Mouse (Mus musculus) hindbrain, embryonic 15.5 days (tissue): ENCODE measurements around the gene Sclt1. TPM values are rescaled to one million over a fixed set of nuclear protein-coding genes. Genes with fewer than 3 reads are reported as not detected.
A peak's percentile ranks its signal among the peaks of the same experiment; 100 is the strongest.
"Not testable (repeated sequence)": the region's sequence is repeated elsewhere in the genome, so short reads cannot be mapped to it uniquely, and the experiment has no call there.

Experiments used
- ATAC-seq: fragments of 200-750 bp; cut with Nextera tagmentation; 2 replicates; pipeline ENCODE4 v1.8.0; 2017; ENCODE audit warnings: low read depth, moderate number of reproducible peaks, moderate TSS enrichment; ENCODE audit not compliant: low FRiP score
- H3K27ac ChIP-seq: fragments of 300-500 bp; sonication (generic); replicated peaks from 2 replicates; pipeline ENCODE4 v1.5.1; 2015; ENCODE audit warnings: mild to moderate bottlenecking, inconsistent platforms
- H3K27me3 ChIP-seq: fragments of 300-500 bp; sonication (generic); 2 replicates; pipeline ENCODE4 v1.6.1; 2015; ENCODE audit warnings: control low read depth, inconsistent platforms
- H3K36me3 ChIP-seq: fragments of 300-500 bp; sonication (generic); 2 replicates; pipeline ENCODE4 v1.6.1; 2015; ENCODE audit warnings: control low read depth, inconsistent platforms
- H3K4me1 ChIP-seq: fragments of 300-500 bp; sonication (generic); replicated peaks from 2 replicates; pipeline ENCODE4 v1.6.1; 2015; ENCODE audit warnings: control low read depth, inconsistent platforms
- H3K4me2 ChIP-seq: fragments of 300-500 bp; sonication (generic); 2 replicates; pipeline ENCODE4 v1.6.1; 2015; ENCODE audit warnings: moderate library complexity, mild to moderate bottlenecking, inconsistent platforms
- H3K4me3 ChIP-seq: fragments of 300-500 bp; sonication (generic); 2 replicates; pipeline ENCODE4 v1.5.1; 2015; ENCODE audit warnings: mild to moderate bottlenecking, inconsistent platforms
- H3K9ac ChIP-seq: fragments of 300-500 bp; sonication (generic); 2 replicates; pipeline ENCODE4 v1.6.1; 2015; ENCODE audit warnings: inconsistent platforms
- H3K9me3 ChIP-seq: fragments of 300-500 bp; sonication (generic); 2 replicates; pipeline ENCODE4 v1.6.1; 2016; ENCODE audit warnings: control low read depth, inconsistent platforms
- WGBS: fragments of 180-500 bp; shearing (Covaris S2); methylation state at CpG from one replicate; pipeline ENCODE4 v1.1.7; 2015; 5-methylcytosine and 5-hydroxymethylcytosine counted together
- polyA plus RNA-seq: library from polyadenylated mRNA; unstranded; fragments of >200 nt; fragmentation: Nextera tagmentation; extraction: Ambion mirVana; gene quantifications from 2 replicates; pipeline ENCODE4 v1.2.1, GENCODE M21; 2015

Sclt1 gene
- polyA plus RNA-seq = 18.7 and 19.4 TPM in 2 replicates

- H3K4me3 ChIP-seq = peak within 1 kb of the TSS; percentile 82
- no peaks in the 10 kb centered on the region for H3K36me3 ChIP-seq
- no peaks in the 10 kb centered on the region for H3K9me3 ChIP-seq
- under 1% methylated on average over 57 of the region's 66 CpGs for WGBS
- peaks cover 26% of the 10 kb centered on the region for H3K4me1 ChIP-seq
- peak; percentile 100 for ATAC-seq
- peak within 1 kb of the TSS; percentile 94 for H3K27ac ChIP-seq
- H3K9ac ChIP-seq = peak within 1 kb of the TSS; percentile 87
- peak within 1 kb of the TSS; percentile 76 for H3K4me2 ChIP-seq
- H3K27me3 ChIP-seq = no peaks in the 10 kb centered on the region
Measured at GRCm38 (mm10) chr3:41742278-41742934, at the start of gene Sclt1, which contains the start of gene D3Ertd751e. Gene Sclt1 (minus strand): TSS chr3:41742514. Gene D3Ertd751e (plus strand): TSS chr3:41742611.

GRCm38 (mm10) chr3:41762091-41762490 is 19.8 kb upstream of the Sclt1 start:
- Histone ChIP-seq H3K9ac (no peak overlapping the region), H3K4me3 (no peak overlapping the region), H3K4me2 (no peak overlapping the region), H3K9me3 (no peaks in the 10 kb centered on the region), H3K4me1 (no peaks in the 10 kb centered on the region), H3K36me3 (no peaks in the 10 kb centered on the region), H3K27me3 (no peaks in the 10 kb centered on the region), H3K27ac (no peak overlapping the region)
- WGBS = 93% methylated on average over 3 of the region's 3 CpGs
- ATAC-seq = no peak

- no peaks in the 10 kb centered on the region for H3K36me3 ChIP-seq
- H3K4me2 ChIP-seq = no peak overlapping the region
- H3K27me3 ChIP-seq = no peaks in the 10 kb centered on the region
- no peak for ATAC-seq
- H3K9me3 ChIP-seq = no peaks in the 10 kb centered on the region
- H3K27ac ChIP-seq = no peak overlapping the region
- H3K4me3 ChIP-seq = no peak overlapping the region
- 86% methylated on average over 2 of the region's 2 CpGs for WGBS
- no peak overlapping the region for H3K9ac ChIP-seq
- H3K4me1 ChIP-seq = no peaks in the 10 kb centered on the region
Measured at GRCm38 (mm10) chr3:41754556-41754955, 12.2 kb upstream of the Sclt1 start.

GRCm38 (mm10) chr3:41743436-41743835 is 1.1 kb upstream of the Sclt1 start:
- Histone ChIP-seq H3K36me3 (no peaks in the 10 kb centered on the region), H3K27ac (peak overlapping the region; percentile 94), H3K27me3 (no peaks in the 10 kb centered on the region), H3K4me3 (peak overlapping the region; percentile 82), H3K9me3 (no peaks in the 10 kb centered on the region), H3K4me1 (peaks cover 26% of the 10 kb centered on the region), H3K4me2 (peak overlapping the region; percentile 76), H3K9ac (peak overlapping the region; percentile 61; the same call in 1 of the 2 replicates)
- no peak for ATAC-seq
- 34% methylated on average over 6 of the region's 6 CpGs for WGBS

- WGBS = under 1% methylated on average over 39 of the region's 39 CpGs
Measured at GRCm38 (mm10) chr3:41741601-41742277, 575 bp downstream of the Sclt1 start.

GRCm38 (mm10) chr3:41695681-41696080 is 46.6 kb downstream of the Sclt1 start:
- Histone ChIP-seq H3K9me3 (no peaks in the 10 kb centered on the region), H3K27ac (no peak overlapping the region), H3K4me1 (no peaks in the 10 kb centered on the region), H3K4me2 (no peak overlapping the region), H3K9ac (no peak overlapping the region), H3K27me3 (no peaks in the 10 kb centered on the region), H3K36me3 (peaks cover 19% of the 10 kb centered on the region), H3K4me3 (no peak overlapping the region)
- 71% methylated on average over 1 of the region's 1 CpGs for WGBS
- no peak for ATAC-seq

More at GRCm38 (mm10) chr3:41741601-41742277, 575 bp downstream of the Sclt1 start:
- peak overlapping the region; percentile 82 for H3K4me3 ChIP-seq
- H3K27ac ChIP-seq = peak overlapping the region; percentile 94
- H3K36me3 ChIP-seq = no peaks in the 10 kb centered on the region
- H3K9me3 ChIP-seq = no peaks in the 10 kb centered on the region
- peak overlapping the region; percentile 68 for H3K4me2 ChIP-seq
- no peak for ATAC-seq
- no peaks in the 10 kb centered on the region for H3K27me3 ChIP-seq
- H3K9ac ChIP-seq = peak overlapping the region; percentile 87
- peaks cover 26% of the 10 kb centered on the region for H3K4me1 ChIP-seq

GRCm38 (mm10) chr3:41692440-41693142 is 49.7 kb downstream of the Sclt1 start:
- 0 out of 2 replicates have a peak, but pooled peaks cover under 1% of the 10 kb centered on the region for H3K36me3 ChIP-seq
- no peak overlapping the region for H3K4me2 ChIP-seq
- H3K9me3 ChIP-seq = no peaks in the 10 kb centered on the region
- H3K4me1 ChIP-seq = no peaks in the 10 kb centered on the region
- ATAC-seq = no peak
- H3K9ac ChIP-seq = no peak overlapping the region
- H3K27me3 ChIP-seq = no peaks in the 10 kb centered on the region
- WGBS = 97% methylated on average over 4 of the region's 4 CpGs
- no peak overlapping the region for H3K27ac ChIP-seq
- no peak overlapping the region for H3K4me3 ChIP-seq

- H3K4me1 ChIP-seq, H3K9ac ChIP-seq, H3K4me3 ChIP-seq, H3K27ac ChIP-seq, H3K9me3 ChIP-seq, H3K36me3 ChIP-seq, H3K4me2 ChIP-seq, H3K27me3 ChIP-seq, ATAC-seq: not testable (repeated sequence)
- WGBS = 93% methylated on average over 13 of the region's 13 CpGs
Measured at GRCm38 (mm10) chr3:41690114-41690640, 52.1 kb downstream of the Sclt1 start.

GRCm38 (mm10) chr3:41686396-41686795 is 55.9 kb downstream of the Sclt1 start:
- H3K9ac ChIP-seq = no peak overlapping the region
- H3K9me3 ChIP-seq = no peaks in the 10 kb centered on the region
- H3K4me3 ChIP-seq = no peak overlapping the region
- no peak overlapping the region for H3K27ac ChIP-seq
- H3K4me2 ChIP-seq = no peak overlapping the region
- WGBS = 90% methylated on average over 2 of the region's 2 CpGs
- H3K36me3 ChIP-seq = peaks cover 4% of the 10 kb centered on the region; the same call in 1 of the 2 replicates
- H3K27me3 ChIP-seq = no peaks in the 10 kb centered on the region
- no peaks in the 10 kb centered on the region for H3K4me1 ChIP-seq
- no peak for ATAC-seq

- no peak overlapping the region for H3K27ac ChIP-seq
- H3K9ac ChIP-seq = no peak overlapping the region
- no peak for ATAC-seq
- no peaks in the 10 kb centered on the region for H3K27me3 ChIP-seq
- no peak overlapping the region for H3K4me2 ChIP-seq
- peaks cover 8% of the 10 kb centered on the region for H3K36me3 ChIP-seq
- H3K9me3 ChIP-seq = no peaks in the 10 kb centered on the region
- no peak overlapping the region for H3K4me3 ChIP-seq
- 90% methylated on average over 4 of the region's 4 CpGs for WGBS
- no peaks in the 10 kb centered on the region for H3K4me1 ChIP-seq
Measured at GRCm38 (mm10) chr3:41682084-41682483, 60.2 kb downstream of the Sclt1 start.

- Histone ChIP-seq H3K4me1 (no peaks in the 10 kb centered on the region), H3K9ac (no peak overlapping the region), H3K4me3 (no peak overlapping the region), H3K9me3 (no peaks in the 10 kb centered on the region), H3K36me3 (peaks cover 11% of the 10 kb centered on the region), H3K4me2 (no peak overlapping the region), H3K27me3 (no peaks in the 10 kb centered on the region), H3K27ac (no peak overlapping the region)
- WGBS = 92% methylated on average over 2 of the region's 2 CpGs
- no peak for ATAC-seq
Measured at GRCm38 (mm10) chr3:41676648-41677047, 65.7 kb downstream of the Sclt1 start.

GRCm38 (mm10) chr3:41674778-41675177 is 67.5 kb downstream of the Sclt1 start:
- H3K4me3 ChIP-seq = no peak overlapping the region
- H3K4me2 ChIP-seq = no peak overlapping the region
- ATAC-seq = no peak
- H3K9ac ChIP-seq = no peak overlapping the region
- no peak overlapping the region for H3K27ac ChIP-seq
- no peaks in the 10 kb centered on the region for H3K27me3 ChIP-seq
- peaks cover 17% of the 10 kb centered on the region for H3K36me3 ChIP-seq
- H3K4me1 ChIP-seq = no peaks in the 10 kb centered on the region
- H3K9me3 ChIP-seq = no peaks in the 10 kb centered on the region
